ENCODE assay signal across 8 mouse cellular contexts in genomic region chr11:9011348-9011747, GRCm38 (mm10). TPM values are rescaled to one million over a fixed set of nuclear protein-coding genes. Genes with fewer than 3 reads are reported as not detected.
DNase-seq lines count a peak whose midpoint lies in the region; ATAC-seq lines count a peak whose summit lies in the region.

No protein-coding gene starts in this region.

- peak overlapping the region; percentile 96 for H3K27ac ChIP-seq in heart, embryonic 15.5 days

- peaks cover 9% of the 10 kb centered on the region for H3K4me1 ChIP-seq in heart, embryonic 15.5 days (replicated peaks)
- peaks cover 13% of the 10 kb centered on the region for H3K4me1 ChIP-seq in megakaryocyte, embryonic 14.5 days

- no peak for DNase-seq in heart, postnatal 14 days
- DNase-seq in MEL-GATA-1-ER (ENCODE audit: extremely low read depth, low read depth) = peak; percentile 30
- peak; percentile 41 for DNase-seq in forelimb bud, embryonic 11.5 days (ENCODE audit: low read depth, low spot score)
- DNase-seq in thymus, postnatal 25 days = no peak
- no peak for DNase-seq in adrenal gland, adult (ENCODE audit: inconsistent age in 2 of 2, low spot score in 1 of 2)
- DNase-seq in cerebellum, postnatal 14 days = no peak

- peak overlapping the region; percentile 95 for H3K9ac ChIP-seq in heart, embryonic 15.5 days

- intact Hi-C loops in heart, postnatal 14 days (cut with DNase I) = loop anchor here (5.0 kb wide), 1 partner anchor 106 kb away; the partner anchor contains the start of gene Upp1

- H3K36me3 ChIP-seq in heart, embryonic 15.5 days = peaks cover 13% of the 10 kb centered on the region
- peaks cover 23% of the 10 kb centered on the region for H3K36me3 ChIP-seq in megakaryocyte, embryonic 14.5 days (replicated peaks; ENCODE audit: low read length)

- H3K4me3 ChIP-seq in heart, embryonic 15.5 days = peak overlapping the region; percentile 94
- peak overlapping the region; percentile 92 for H3K4me3 ChIP-seq in megakaryocyte, embryonic 14.5 days (replicated peaks)

- peak overlapping the region; percentile 90 for H3K4me2 ChIP-seq in heart, embryonic 15.5 days

- WGBS in heart, embryonic 15.5 days = 4% methylated on average over 3 of the region's 3 CpGs

- no peaks in the 10 kb centered on the region for H3K9me3 ChIP-seq in heart, embryonic 15.5 days (replicated peaks)
- H3K9me3 ChIP-seq in megakaryocyte, embryonic 14.5 days = no peaks in the 10 kb centered on the region

- H3K27me3 ChIP-seq in heart, embryonic 15.5 days = no peaks in the 10 kb centered on the region
- peaks cover 1% of the 10 kb centered on the region for H3K27me3 ChIP-seq in megakaryocyte, embryonic 14.5 days (replicated peaks)

- ATAC-seq in heart, embryonic 15.5 days (replicated peaks; ENCODE audit: insufficient number of reproducible peaks, insufficient read depth, low FRiP score, low read depth) = peak; percentile 10; the same call in 1 of the 2 replicates

RNA-seq across cellular contexts. Expression of gene Hus1, which starts 0.4 kb away (rescaled TPM):
- 12.3 and 12.6 TPM in 2 replicates for polyA plus RNA-seq in heart, embryonic 15.5 days (2015; fragmentation: Nextera tagmentation; extraction: Ambion mirVana)
- 10 to 100 TPM; 10.8 to 12.1 TPM for total RNA-seq in heart, postnatal 14 days (2021)
- 0.97 and 1.5 TPM in 2 replicates for polyA plus RNA-seq in megakaryocyte, embryonic 14.5 days (2012; ENCODE audit: insufficient read depth, low replicate concordance)

RNA-seq across cellular contexts. Expression of gene Gm11992, which starts 37.0 kb away (rescaled TPM):
- polyA plus RNA-seq in heart, embryonic 15.5 days (2015; fragmentation: Nextera tagmentation; extraction: Ambion mirVana) = 3.3 and 5.1 TPM in 2 replicates
- 1 to 10 TPM; 1.1 TPM for total RNA-seq in heart, postnatal 14 days (2021)
- 0.93 TPM in 1 of 2 replicates, not detected in the other for polyA plus RNA-seq in megakaryocyte, embryonic 14.5 days (2012; ENCODE audit: insufficient read depth, low replicate concordance)

RNA-seq across cellular contexts. Expression of gene Sun3, which starts 37.4 kb away (rescaled TPM):
- polyA plus RNA-seq in heart, embryonic 15.5 days (2015; fragmentation: Nextera tagmentation; extraction: Ambion mirVana) = 0.49 and 0.82 TPM in 2 replicates
- total RNA-seq in heart, postnatal 14 days (2021) = 1 to 10 TPM; 2.7 to 2.8 TPM
- not detected in 2 replicates for polyA plus RNA-seq in megakaryocyte, embryonic 14.5 days (2012; ENCODE audit: insufficient read depth, low replicate concordance)

RNA-seq across cellular contexts. Expression of gene Pkd1l1, which starts 38.3 kb away (rescaled TPM):
- polyA plus RNA-seq in heart, embryonic 15.5 days (2015; fragmentation: Nextera tagmentation; extraction: Ambion mirVana) = 0.08 TPM in 1 of 2 replicates, not detected in the other
- total RNA-seq in heart, postnatal 14 days (2021) = under 1 TPM; 0.05 TPM
- not detected in 2 replicates for polyA plus RNA-seq in megakaryocyte, embryonic 14.5 days (2012; ENCODE audit: insufficient read depth, low replicate concordance)

Comparison
In these comparisons a context has a peak if more than half of its experiments do, and no peak if none do; other contexts are left out.
1. DNase-seq: peak in MEL-GATA-1-ER (single experiment) and forelimb bud, embryonic 11.5 days (single experiment); none in heart, postnatal 14 days (0 of 2), thymus, postnatal 25 days (single experiment), adrenal gland, adult (0 of 2) and cerebellum, postnatal 14 days (0 of 2).